Mouse (Mus musculus) embryonic facial prominence, embryonic 12.5 days (tissue): ENCODE data around the gene Smim13. TPM values are rescaled to one million over a fixed set of nuclear protein-coding genes. Genes with fewer than 3 reads are reported as not detected.
"Not testable (repeated sequence)": the region's sequence is repeated elsewhere in the genome, so short reads cannot be mapped to it uniquely, and the experiment has no call there.

ENCODE experiments used
- ATAC-seq: fragments of 200-750 bp; cut with Nextera tagmentation; 2 replicates; pipeline ENCODE4 v1.8.0; 2017; ENCODE audit not compliant: insufficient number of reproducible peaks, insufficient read depth, low FRiP score, low TSS enrichment
- H3K27ac ChIP-seq: fragments of 300-500 bp; sonication (generic); 2 replicates; pipeline ENCODE4 v1.5.1; 2016; ENCODE audit warnings: mild to moderate bottlenecking
- H3K27me3 ChIP-seq: fragments of 300-500 bp; sonication (generic); 2 replicates; pipeline ENCODE4 v1.6.1; 2016; ENCODE audit warnings: mild to moderate bottlenecking, moderate library complexity
- H3K36me3 ChIP-seq: fragments of 300-500 bp; sonication (generic); 2 replicates; pipeline ENCODE4 v1.6.1; 2016; ENCODE audit warnings: mild to moderate bottlenecking
- H3K4me1 ChIP-seq: fragments of 300-500 bp; sonication (generic); 2 replicates; pipeline ENCODE4 v1.6.1; 2016
- H3K4me2 ChIP-seq: fragments of 300-500 bp; sonication (generic); replicated peaks from 2 replicates; pipeline ENCODE4 v1.6.1; 2016; ENCODE audit warnings: mild to moderate bottlenecking, moderate library complexity
- H3K4me3 ChIP-seq: fragments of 300-500 bp; sonication (generic); 2 replicates; pipeline ENCODE4 v1.5.1; 2016; ENCODE audit warnings: mild to moderate bottlenecking
- H3K9ac ChIP-seq: fragments of 300-500 bp; sonication (generic); 2 replicates; pipeline ENCODE4 v1.6.1; 2016; ENCODE audit warnings: mild to moderate bottlenecking, moderate library complexity
- H3K9me3 ChIP-seq: fragments of 300-500 bp; sonication (generic); 2 replicates; pipeline ENCODE4 v1.6.1; 2016; ENCODE audit warnings: mild to moderate bottlenecking, moderate library complexity
- whole genome bisulfite sequencing: fragments of 180-500 bp; shearing (Covaris S2); methylation state at CpG from one replicate; pipeline ENCODE4 v1.1.7; 2016; 5-methylcytosine and 5-hydroxymethylcytosine counted together
- polyA plus RNA-seq: library from polyadenylated mRNA; unstranded; fragments of >200 nt; fragmentation: Nextera tagmentation; extraction: Ambion mirVana; gene quantifications from 2 replicates; pipeline ENCODE4 v1.2.1, GENCODE M21; 2016

The Smim13 gene
- polyA plus RNA-seq, 1 experiment from 2014 or later, result 21.4 TPM

- H3K9me3 ChIP-seq, H3K4me1 ChIP-seq, H3K27me3 ChIP-seq, H3K4me2 ChIP-seq, H3K9ac ChIP-seq, H3K36me3 ChIP-seq, H3K27ac ChIP-seq, H3K4me3 ChIP-seq, ATAC-seq: not testable (repeated sequence)
- 97% methylated on average over 8 of the region's 8 CpGs for WGBS
Measured at GRCm38 (mm10) chr13:41261617-41262016, 12.0 kb downstream of the Smim13 start.

- 82% methylated on average over 5 of the region's 5 CpGs for WGBS
Measured at GRCm38 (mm10) chr13:41263304-41264006, 13.8 kb downstream of the Smim13 start.

GRCm38 (mm10) chr13:41267827-41268408 is 18.3 kb downstream of the Smim13 start:
- no peaks in the 10 kb centered on the region for H3K36me3 ChIP-seq
- no peak for ATAC-seq
- WGBS, result 44% methylated on average over 7 of the region's 7 CpGs

More at GRCm38 (mm10) chr13:41263304-41264006, 13.8 kb downstream of the Smim13 start:
- H3K36me3 ChIP-seq, result no peaks in the 10 kb centered on the region
- H3K4me3 ChIP-seq, result no peak overlapping the region
- no peak for ATAC-seq
- H3K4me2 ChIP-seq, result no peak overlapping the region
- H3K4me1 ChIP-seq, result peaks cover 4% of the 10 kb centered on the region
- H3K27ac ChIP-seq, result no peak overlapping the region
- no peaks in the 10 kb centered on the region for H3K27me3 ChIP-seq
- no peak overlapping the region for H3K9ac ChIP-seq
- no peaks in the 10 kb centered on the region for H3K9me3 ChIP-seq

GRCm38 (mm10) chr13:41273927-41274650 is 24.4 kb downstream of the Smim13 start, which contains the start of gene Gm17364:
Gene Gm17364 (minus strand): TSS chr13:41273977.
- H3K9ac ChIP-seq, result no peak within 1 kb of the TSS
- no peak for ATAC-seq
- 95% methylated on average over 10 of the region's 10 CpGs for WGBS
- H3K36me3 ChIP-seq, result 0 out of 2 replicates have a peak, but pooled peaks cover 8% of the 10 kb centered on the region
- H3K27ac ChIP-seq, result no peak within 1 kb of the TSS
- H3K4me3 ChIP-seq, result no peak within 1 kb of the TSS
- no peaks in the 10 kb centered on the region for H3K27me3 ChIP-seq
- no peaks in the 10 kb centered on the region for H3K4me1 ChIP-seq
- H3K9me3 ChIP-seq, result no peaks in the 10 kb centered on the region
- H3K4me2 ChIP-seq, result no peak within 1 kb of the TSS

More at GRCm38 (mm10) chr13:41267827-41268408, 18.3 kb downstream of the Smim13 start:
- no peak overlapping the region for H3K4me3 ChIP-seq
- H3K4me2 ChIP-seq, result no peak overlapping the region
- H3K9me3 ChIP-seq, result no peaks in the 10 kb centered on the region
- H3K27ac ChIP-seq, result no peak overlapping the region
- peaks cover 4% of the 10 kb centered on the region for H3K4me1 ChIP-seq
- no peaks in the 10 kb centered on the region for H3K27me3 ChIP-seq
- no peak overlapping the region for H3K9ac ChIP-seq

- Histone ChIP-seq H3K27me3 (no peaks in the 10 kb centered on the region), H3K9me3 (no peaks in the 10 kb centered on the region), H3K4me1 (no peaks in the 10 kb centered on the region), H3K9ac (no peak overlapping the region), H3K27ac (no peak overlapping the region), H3K4me3 (no peak overlapping the region), H3K4me2 (no peak overlapping the region), H3K36me3 (no peaks in the 10 kb centered on the region)
- WGBS, result 70% methylated on average over 5 of the region's 5 CpGs
- ATAC-seq, result no peak
Measured at GRCm38 (mm10) chr13:41280696-41281095, 31.1 kb downstream of the Smim13 start.

- 25% methylated on average over 5 of the region's 5 CpGs for WGBS
- Histone ChIP-seq H3K27ac (no peak overlapping the region), H3K36me3 (no peaks in the 10 kb centered on the region), H3K9ac (no peak overlapping the region), H3K9me3 (no peaks in the 10 kb centered on the region), H3K4me3 (no peak overlapping the region), H3K4me1 (no peaks in the 10 kb centered on the region), H3K27me3 (no peaks in the 10 kb centered on the region), H3K4me2 (no peak overlapping the region)
- ATAC-seq, result no peak
Measured at GRCm38 (mm10) chr13:41283256-41283655, 33.6 kb downstream of the Smim13 start.

- no peak overlapping the region for H3K27ac ChIP-seq
- H3K4me3 ChIP-seq, result no peak overlapping the region
- H3K36me3 ChIP-seq, result no peaks in the 10 kb centered on the region
- H3K4me2 ChIP-seq, result no peak overlapping the region
- H3K9me3 ChIP-seq, result no peaks in the 10 kb centered on the region
- 70% methylated on average over 4 of the region's 4 CpGs for whole genome bisulfite sequencing
- H3K27me3 ChIP-seq, result no peaks in the 10 kb centered on the region
- no peak for ATAC-seq
- H3K4me1 ChIP-seq, result no peaks in the 10 kb centered on the region
- H3K9ac ChIP-seq, result no peak overlapping the region
Measured at GRCm38 (mm10) chr13:41285448-41285847, 35.8 kb downstream of the Smim13 start.

GRCm38 (mm10) chr13:41286285-41286684 is 36.6 kb downstream of the Smim13 start:
- no peak overlapping the region for H3K4me2 ChIP-seq
- no peaks in the 10 kb centered on the region for H3K9me3 ChIP-seq

GRCm38 (mm10) chr13:41291466-41291974 is 41.9 kb downstream of the Smim13 start:
- no peak overlapping the region for H3K4me2 ChIP-seq
- H3K9ac ChIP-seq, result no peak overlapping the region
- no peak overlapping the region for H3K27ac ChIP-seq
- no peaks in the 10 kb centered on the region for H3K9me3 ChIP-seq
- WGBS, result 74% methylated on average over 4 of the region's 4 CpGs
- 0 out of 2 replicates have a peak, but pooled peaks cover 3% of the 10 kb centered on the region for H3K4me1 ChIP-seq
- H3K4me3 ChIP-seq, result no peak overlapping the region
- no peaks in the 10 kb centered on the region for H3K27me3 ChIP-seq
- ATAC-seq, result no peak
- H3K36me3 ChIP-seq, result no peaks in the 10 kb centered on the region

More at GRCm38 (mm10) chr13:41286285-41286684, 36.6 kb downstream of the Smim13 start:
- 68% methylated on average over 3 of the region's 3 CpGs for WGBS
- Histone ChIP-seq H3K4me1 (no peaks in the 10 kb centered on the region), H3K4me3 (no peak overlapping the region), H3K36me3 (no peaks in the 10 kb centered on the region), H3K27ac (no peak overlapping the region), H3K9ac (no peak overlapping the region), H3K27me3 (no peaks in the 10 kb centered on the region)
- ATAC-seq, result no peak

GRCm38 (mm10) chr13:41293595-41293994 is 44.0 kb downstream of the Smim13 start:
- WGBS, result 46% methylated on average over 5 of the region's 5 CpGs
- Histone ChIP-seq H3K9me3 (no peaks in the 10 kb centered on the region), H3K4me2 (no peak overlapping the region), H3K27ac (no peak overlapping the region), H3K36me3 (no peaks in the 10 kb centered on the region), H3K4me3 (no peak overlapping the region), H3K27me3 (no peaks in the 10 kb centered on the region), H3K9ac (no peak overlapping the region), H3K4me1 (peaks cover 5% of the 10 kb centered on the region)
- ATAC-seq, result no peak

- Histone ChIP-seq H3K9ac (no peak overlapping the region), H3K4me2 (0 out of 2 replicates have a peak overlapping the region, but pooled peaks have one; percentile 7), H3K4me1 (peaks cover 12% of the 10 kb centered on the region), H3K9me3 (no peaks in the 10 kb centered on the region), H3K27me3 (no peaks in the 10 kb centered on the region), H3K27ac (no peak overlapping the region), H3K4me3 (no peak overlapping the region), H3K36me3 (no peaks in the 10 kb centered on the region)
- WGBS, result 52% methylated on average over 6 of the region's 6 CpGs
- no peak for ATAC-seq
Measured at GRCm38 (mm10) chr13:41295886-41296285, 46.2 kb downstream of the Smim13 start.
